Mouse (Mus musculus) CH12.LX (cell line): ENCODE measurements around the gene Zfp692. TPM values are rescaled to one million over a fixed set of nuclear protein-coding genes. Genes with fewer than 3 reads are reported as not detected.

Experiments
- DNase-seq: peaks from one replicate; pipeline ENCODE4 v3.0.0-alpha.2; 2013; ENCODE audit errors: extremely low read depth
- H3K27ac ChIP-seq: 2 replicates; pipeline ENCODE4 v1.5.1; 2012; ENCODE audit warnings: low read depth, mild to moderate bottlenecking, control low read depth, moderate library complexity; ENCODE audit not compliant: insufficient read depth
- H3K27me3 ChIP-seq: replicated peaks from 2 replicates; pipeline ENCODE3; 2012; ENCODE audit warnings: inconsistent platforms
- H3K36me3 ChIP-seq, 2 experiments: replicated peaks in 1 of 2; 2 replicates each; pipeline versions ENCODE3 to v1.6.1; 2012; ENCODE audit warnings: inconsistent platforms in 1 of 2, low read length in 1 of 2, mild to moderate bottlenecking in 1 of 2, mixed read lengths in 1 of 2, moderate library complexity in 1 of 2; ENCODE audit not compliant: control insufficient read depth in 1 of 2, insufficient read depth in 1 of 2
- H3K4me1 ChIP-seq, 2 experiments: 2 replicates each; pipeline ENCODE4 v1.6.1; 2012; ENCODE audit warnings: inconsistent platforms in 1 of 2, moderate library complexity in 1 of 2; ENCODE audit not compliant: insufficient read depth in 2 of 2, control insufficient read depth in 1 of 2
- H3K4me2 ChIP-seq: 2 replicates; pipeline ENCODE4 v1.6.1; 2012; ENCODE audit warnings: low read depth, mild to moderate bottlenecking, control low read depth; ENCODE audit not compliant: poor library complexity, insufficient read depth, severe bottlenecking
- H3K4me3 ChIP-seq, 3 experiments: fragments of 150-350 bp in 1 of 3; sonication (generic) in 1 of 3; replicated peaks in 1 of 3; 2 replicates each; pipeline versions ENCODE3 to v1.5.1; 2011 to 2012; ENCODE audit warnings: low read depth in 2 of 3, low read length in 2 of 3, mild to moderate bottlenecking in 2 of 3, moderate library complexity in 2 of 3, control low read depth in 1 of 3, improper control_type of control experiment in 1 of 3, inconsistent platforms in 1 of 3, mixed read lengths in 1 of 3; ENCODE audit not compliant: poor library complexity in 1 of 3
- H3K79me2 ChIP-seq: replicated peaks from 2 replicates; pipeline ENCODE4 v1.6.1; 2012; ENCODE audit warnings: mild to moderate bottlenecking, moderate library complexity; ENCODE audit not compliant: control insufficient read depth, poor library complexity, insufficient read depth, severe bottlenecking; ENCODE audit errors: extremely low read depth
- H3K9ac ChIP-seq: 2 replicates; pipeline ENCODE4 v1.6.1; 2012; ENCODE audit warnings: low read depth, mild to moderate bottlenecking, control low read depth, moderate library complexity; ENCODE audit not compliant: insufficient read depth
- H3K9me3 ChIP-seq: replicated peaks from 2 replicates; pipeline ENCODE3; 2012; ENCODE audit warnings: low read length, inconsistent platforms, mixed read lengths
- BHLHE40 ChIP-seq: IDR thresholded peaks from 2 replicates; pipeline ENCODE4 v1.6.1; 2011; ENCODE audit warnings: mild to moderate bottlenecking, low read depth, low read length, improper control_type of control experiment
- CHD1 ChIP-seq: IDR thresholded peaks from 2 replicates; pipeline ENCODE4 v1.6.1; 2012; ENCODE audit warnings: low read depth, low read length, improper control_type of control experiment, inconsistent platforms
- CHD2 ChIP-seq: IDR thresholded peaks from 2 replicates; pipeline ENCODE4 v1.6.1; 2011; ENCODE audit warnings: low read length, improper control_type of control experiment
- CTCF ChIP-seq, 2 experiments: IDR thresholded peaks in 1 of 2; conservative IDR thresholded peaks in 1 of 2; 2 replicates each; pipeline ENCODE4 v1.5.1; 2011 to 2012; ENCODE audit warnings: low read depth in 2 of 2, low read length in 2 of 2, improper control_type of control experiment in 1 of 2, inconsistent platforms in 1 of 2, mild to moderate bottlenecking in 1 of 2, moderate library complexity in 1 of 2
- E2F4 ChIP-seq: IDR thresholded peaks from 2 replicates; pipeline ENCODE4 v1.6.1; 2011; ENCODE audit warnings: low read depth, low read length, improper control_type of control experiment; ENCODE audit not compliant: insufficient replicate concordance
- ELF1 ChIP-seq: IDR thresholded peaks from 2 replicates; pipeline ENCODE4 v1.6.1; 2014; ENCODE audit warnings: low read depth, mild to moderate bottlenecking, inconsistent platforms, low read length, improper control_type of control experiment
- EP300 ChIP-seq: IDR thresholded peaks from 2 replicates; pipeline ENCODE4 v1.6.1; 2011; ENCODE audit warnings: low read length, improper control_type of control experiment
- ETS1 ChIP-seq: conservative IDR thresholded peaks from 2 replicates; pipeline ENCODE4 v1.6.1; 2012; ENCODE audit warnings: low read depth, mild to moderate bottlenecking, inconsistent platforms, low read length, improper control_type of control experiment, moderate library complexity
- GABPA ChIP-seq: IDR thresholded peaks from 2 replicates; pipeline ENCODE4 v1.6.1; 2012; ENCODE audit warnings: low read depth, low read length, improper control_type of control experiment, inconsistent platforms; ENCODE audit not compliant: insufficient replicate concordance
- HCFC1 ChIP-seq: IDR thresholded peaks from 2 replicates; pipeline ENCODE4 v1.6.1; 2012; ENCODE audit warnings: low read depth, mild to moderate bottlenecking, inconsistent platforms, low read length, improper control_type of control experiment
- IRF4 ChIP-seq: IDR thresholded peaks from 2 replicates; pipeline ENCODE4 v1.6.1; 2014; ENCODE audit warnings: low read depth, mild to moderate bottlenecking, inconsistent platforms, low read length, improper control_type of control experiment
- JUN ChIP-seq: IDR thresholded peaks from 2 replicates; pipeline ENCODE4 v1.6.1; 2011; ENCODE audit warnings: low read depth, mild to moderate bottlenecking, low read length, improper control_type of control experiment, moderate library complexity; ENCODE audit not compliant: insufficient read depth
- JUND ChIP-seq: conservative IDR thresholded peaks from 2 replicates; pipeline ENCODE4 v1.6.1; 2011; ENCODE audit warnings: low read depth, low read length, improper control_type of control experiment
- KAT2A ChIP-seq: IDR thresholded peaks from 2 replicates; pipeline ENCODE4 v1.6.1; 2012; ENCODE audit warnings: low read length, improper control_type of control experiment, inconsistent platforms; ENCODE audit not compliant: insufficient replicate concordance
- MAFK ChIP-seq: IDR thresholded peaks from 2 replicates; pipeline ENCODE4 v1.6.1; 2011; ENCODE audit warnings: low read length, improper control_type of control experiment; ENCODE audit not compliant: insufficient replicate concordance
- MAX ChIP-seq: IDR thresholded peaks from 2 replicates; pipeline ENCODE4 v1.6.1; 2011; ENCODE audit warnings: low read length, improper control_type of control experiment
- MAZ ChIP-seq: IDR thresholded peaks from 2 replicates; pipeline ENCODE4 v1.6.1; 2012; ENCODE audit warnings: low read depth, mild to moderate bottlenecking, inconsistent platforms, low read length, improper control_type of control experiment, moderate library complexity
- MEF2A ChIP-seq: IDR thresholded peaks from 2 replicates; pipeline ENCODE4 v1.6.1; 2014; ENCODE audit warnings: low read depth, mild to moderate bottlenecking, inconsistent platforms, low read length, improper control_type of control experiment, borderline replicate concordance
- MXI1 ChIP-seq: IDR thresholded peaks from 2 replicates; pipeline ENCODE4 v1.6.1; 2011; ENCODE audit warnings: mild to moderate bottlenecking, low read depth, low read length, improper control_type of control experiment
- MYC ChIP-seq: IDR thresholded peaks from 2 replicates; pipeline ENCODE4 v1.6.1; 2011; ENCODE audit warnings: low read depth, mild to moderate bottlenecking, improper control_type of control experiment, low read length
- NELFE ChIP-seq: IDR thresholded peaks from 2 replicates; pipeline ENCODE4 v1.6.1; 2011; ENCODE audit warnings: low read depth, low read length, improper control_type of control experiment
- NRF1 ChIP-seq: IDR thresholded peaks from 2 replicates; pipeline ENCODE4 v1.6.1; 2014; ENCODE audit warnings: low read depth, mild to moderate bottlenecking, inconsistent platforms, low read length, improper control_type of control experiment, moderate library complexity
- PAX5 ChIP-seq: IDR thresholded peaks from 2 replicates; pipeline ENCODE4 v1.6.1; 2012; ENCODE audit warnings: low read length, inconsistent platforms, mixed read lengths
- POLR2A ChIP-seq: IDR thresholded peaks from 2 replicates; pipeline ENCODE4 v1.6.1; 2011; ENCODE audit warnings: low read depth, mild to moderate bottlenecking, improper control_type of control experiment, low read length
- POLR2AphosphoS2 ChIP-seq: IDR thresholded peaks from 2 replicates; pipeline ENCODE4 v1.6.1; 2011; ENCODE audit warnings: low read depth, low read length, improper control_type of control experiment
- RAD21 ChIP-seq: IDR thresholded peaks from 2 replicates; pipeline ENCODE4 v1.6.1; 2011; ENCODE audit warnings: low read depth, mild to moderate bottlenecking, low read length, improper control_type of control experiment, moderate library complexity
- RCOR1 ChIP-seq: conservative IDR thresholded peaks from 2 replicates; pipeline ENCODE4 v1.6.1; 2012; ENCODE audit warnings: low read depth, mild to moderate bottlenecking, inconsistent platforms, low read length, improper control_type of control experiment
- SIN3A ChIP-seq: IDR thresholded peaks from 2 replicates; pipeline ENCODE4 v1.6.1; 2012; ENCODE audit warnings: low read length, improper control_type of control experiment, inconsistent platforms
- SMC3 ChIP-seq: IDR thresholded peaks from 2 replicates; pipeline ENCODE4 v1.6.1; 2011; ENCODE audit warnings: low read depth, low read length, improper control_type of control experiment
- TBP ChIP-seq: conservative IDR thresholded peaks from 2 replicates; pipeline ENCODE4 v1.6.1; 2011; ENCODE audit warnings: low read depth, low read length, improper control_type of control experiment
- TCF12 ChIP-seq: IDR thresholded peaks from 2 replicates; pipeline ENCODE4 v1.6.1; 2014; ENCODE audit warnings: low read depth, mild to moderate bottlenecking, inconsistent platforms, low read length, improper control_type of control experiment
- UBTF ChIP-seq: IDR thresholded peaks from 2 replicates; pipeline ENCODE4 v1.6.1; 2012; ENCODE audit warnings: low read depth, mild to moderate bottlenecking, inconsistent platforms, low read length, improper control_type of control experiment, moderate library complexity
- USF1 ChIP-seq: IDR thresholded peaks from 2 replicates; pipeline ENCODE4 v1.6.1; 2014; ENCODE audit warnings: low read depth, mild to moderate bottlenecking, inconsistent platforms, low read length, improper control_type of control experiment
- USF2 ChIP-seq: conservative IDR thresholded peaks from 2 replicates; pipeline ENCODE4 v1.6.1; 2011; ENCODE audit warnings: low read depth, low read length, improper control_type of control experiment
- ZC3H11A ChIP-seq: IDR thresholded peaks from 2 replicates; pipeline ENCODE4 v1.6.1; 2012; ENCODE audit warnings: low read depth, mild to moderate bottlenecking, inconsistent platforms, low read length, improper control_type of control experiment
- ZKSCAN1 ChIP-seq: IDR thresholded peaks from 2 replicates; pipeline ENCODE4 v1.6.1; 2012; ENCODE audit warnings: low read depth, inconsistent platforms, low read length, improper control_type of control experiment, borderline replicate concordance
- ZMIZ1 ChIP-seq: IDR thresholded peaks from 2 replicates; pipeline ENCODE4 v1.6.1; 2012; ENCODE audit warnings: low read depth, mild to moderate bottlenecking, inconsistent platforms, low read length, improper control_type of control experiment
- ZNF384 ChIP-seq: IDR thresholded peaks from 2 replicates; pipeline ENCODE4 v1.6.1; 2012; ENCODE audit warnings: low read depth, low read length, improper control_type of control experiment, inconsistent platforms
- dilution Hi-C: fragments of 300-500 bp; cut with MboI; formaldehyde crosslinking; loops from 2 replicates; pipeline ENCODE4 v1.14.3; 2020; ENCODE audit warnings: low sequenced_read_pairs; ENCODE audit not compliant: extremely low pct_unique_long_range_greater_than_20kb, extremely low pct_ligation_motif_present
- in situ Hi-C: fragments of 300-500 bp; cut with MboI; formaldehyde crosslinking; loops from 3 replicates; pipeline ENCODE4 v1.14.3; 2019; ENCODE audit warnings: low sequenced_read_pairs, low pct_ligation_motif_present, low pct_unique_long_range_greater_than_20kb, mixed read lengths
- polyA plus RNA-seq: library from polyadenylated mRNA; unstranded; fragments of >175 nt; gene quantifications from 2 replicates; pipeline ENCODE4 v1.2.1, GENCODE M21; 2012; ENCODE audit warnings: low read depth; ENCODE audit not compliant: insufficient read length
- total RNA-seq, 2 experiments: library from RNA; depleted of rRNA; stranded (reverse); fragments of 300-350 nt in 1 of 2; fragments of >200 nt in 1 of 2; gene quantifications; 2 replicates each; pipeline ENCODE4 v1.2.3; 2012 to 2014

The Zfp692 gene
- total RNA-seq (2012; rRNA removed) (14.7 and 18.7 TPM in 2 replicates), total RNA-seq (2014; rRNA removed) (13.1 and 14.2 TPM in 2 replicates), polyA plus RNA-seq (17.6 and 17.7 TPM in 2 replicates)

DNA sequence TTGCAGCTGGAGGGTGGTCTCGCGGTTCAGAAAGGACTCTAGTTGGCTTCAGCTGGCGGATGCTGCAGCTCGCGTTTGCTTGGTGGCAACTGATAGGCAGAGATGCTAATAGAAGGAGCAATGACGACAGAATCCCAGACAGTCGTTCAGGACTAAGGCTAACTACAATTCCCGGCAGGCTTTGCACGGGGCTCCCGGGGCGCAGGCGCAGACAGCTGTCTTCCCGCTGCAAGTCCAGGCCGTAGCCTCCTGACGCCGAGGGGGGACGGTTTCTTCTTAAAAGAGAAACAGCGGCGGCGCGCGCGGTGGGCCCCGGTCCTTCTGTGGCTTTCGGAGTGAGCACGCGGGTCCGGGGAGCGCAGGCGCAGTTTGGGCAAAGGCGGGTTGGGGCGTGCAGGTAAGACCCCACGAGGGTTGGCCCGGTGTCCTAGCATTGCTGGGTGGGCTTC, at the start of gene Zfp692:
Zfp692 (plus strand) TSS at position 210 of the 449 bp plus-strand sequence.
- no peaks in the 10 kb centered on the region for H3K27me3 ChIP-seq
- H3K9ac ChIP-seq = peak within 1 kb of the TSS; percentile 56
- dilution Hi-C loops (no loop called here), in situ Hi-C loops (loop anchor here (10.0 kb wide), 2 partner anchors 122 to 352 kb away; no protein-coding TSS in a partner anchor)
- H3K79me2 ChIP-seq = no peaks in the 10 kb centered on the region
- no peak within 1 kb of the TSS for H3K27ac ChIP-seq
- H3K4me3 ChIP-seq = peak within 1 kb of the TSS; percentile 60 to 62 (median 62)
- DNase-seq = peak; percentile 98
- peaks cover 8 to 24% of the 10 kb centered on the region in 2 experiments for H3K4me1 ChIP-seq
- no peaks in the 10 kb centered on the region for H3K9me3 ChIP-seq
- TF ChIP-seq POLR2AphosphoS2 (no peak), MAFK (no peak), KAT2A (peak; percentile 95), MXI1 (no peak; the same call in none of the 2 replicates), UBTF (no peak), CTCF (conservative IDR thresholded peaks at IDR 0.05 in 1 of 2, IDR thresholded peaks at IDR 0.05 in 1 of 2; ENCODE audit: low read depth in 2 of 2, low read length in 2 of 2) (no peak), HCFC1 (peak; percentile 99), NRF1 (peak; percentile 95), ZKSCAN1 (no peak), ZC3H11A (peak; percentile 67), USF2 (no peak), PAX5 (no peak), SIN3A (peak; percentile 90), ETS1 (peak; percentile 45), E2F4 (0 out of 2 replicates have a peak, but pooled peaks have one; percentile 64), RAD21 (no peak), ZMIZ1 (no peak; the same call in 1 of the 2 replicates), IRF4 (peak; percentile 73; the same call in 1 of the 2 replicates), TBP (peak; percentile 69; the same call in 1 of the 2 replicates), MYC (peak; percentile 61; the same call in 1 of the 2 replicates), JUN (no peak; the same call in 1 of the 2 replicates), MAZ (peak; percentile 69; the same call in 1 of the 2 replicates), POLR2A (peak; percentile 54), BHLHE40 (peak; percentile 34; the same call in 1 of the 2 replicates), CHD2 (no peak; the same call in 1 of the 2 replicates), GABPA (peak; percentile 69; the same call in 1 of the 2 replicates), NELFE (0 out of 2 replicates have a peak, but pooled peaks have one; percentile 61), ELF1 (peak; percentile 82), MEF2A (peak; percentile 73), EP300 (no peak), RCOR1 (no peak), SMC3 (no peak), JUND (0 out of 2 replicates have a peak, but pooled peaks have one; percentile 39), USF1 (peak; percentile 8; the same call in 1 of the 2 replicates), MAX (peak; percentile 93), CHD1 (peak; percentile 3; the same call in 1 of the 2 replicates), ZNF384 (no peak), TCF12 (peak; percentile 81)
- peak within 1 kb of the TSS; percentile 75 for H3K4me2 ChIP-seq
- H3K36me3 ChIP-seq = peaks cover 3 to 33% of the 10 kb centered on the region in 2 experiments
